Mouse (Mus musculus): ENCODE results near the gene Dnaaf1. TPM values are rescaled to one million over a fixed set of nuclear protein-coding genes. Genes with fewer than 3 reads are reported as not detected.

The Dnaaf1 gene
- polyA plus RNA-seq, 1 experiment from 2014 or later, result 0.11 TPM

DNA sequence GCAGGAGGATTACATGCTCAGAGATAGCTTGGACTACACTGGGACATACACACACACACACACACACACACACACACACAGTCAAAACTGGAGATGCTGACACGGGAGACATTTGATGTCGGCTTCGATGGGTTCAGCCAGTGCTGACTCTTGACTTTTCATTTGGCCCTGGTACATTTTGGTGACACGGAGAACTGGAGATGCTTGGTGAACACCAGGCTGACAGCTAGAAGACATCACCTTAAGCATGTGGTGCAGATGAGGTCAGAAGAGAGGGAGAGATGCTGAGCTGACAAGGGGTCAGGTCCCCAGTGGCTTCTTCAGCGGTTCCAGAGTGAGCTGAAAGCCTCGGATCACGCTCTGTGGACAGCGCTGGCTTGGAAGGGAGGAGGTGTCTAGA is 48.0 kb downstream of the Dnaaf1 start:
- Histone ChIP-seq H3K9me3 (ENCODE audit: control insufficient read depth, low read length) (no peaks in the 10 kb centered on the region), H3K9ac (ENCODE audit: low read depth, low read length) (no peak overlapping the region), H3K4me3 (ENCODE audit: low read length) (no peak overlapping the region), H3K27ac (ENCODE audit: low read depth, low read length) (no peak overlapping the region), H3K27me3 (ENCODE audit: control insufficient read depth, insufficient read depth, low read length) (no peaks in the 10 kb centered on the region), H3K36me3 (ENCODE audit: control insufficient read depth, insufficient read depth, low read length) (no peaks in the 10 kb centered on the region), H3K4me1 (ENCODE audit: control insufficient read depth, insufficient read depth, low read length) (no peaks in the 10 kb centered on the region), H3K4me2 (replicated peaks; ENCODE audit: low read depth, low read length) (no peak overlapping the region)
- ATAC-seq (ENCODE audit: low FRiP score, low TSS enrichment), result no peak
- WGBS, result 85% methylated on average over 8 of the region's 8 CpGs

DNA sequence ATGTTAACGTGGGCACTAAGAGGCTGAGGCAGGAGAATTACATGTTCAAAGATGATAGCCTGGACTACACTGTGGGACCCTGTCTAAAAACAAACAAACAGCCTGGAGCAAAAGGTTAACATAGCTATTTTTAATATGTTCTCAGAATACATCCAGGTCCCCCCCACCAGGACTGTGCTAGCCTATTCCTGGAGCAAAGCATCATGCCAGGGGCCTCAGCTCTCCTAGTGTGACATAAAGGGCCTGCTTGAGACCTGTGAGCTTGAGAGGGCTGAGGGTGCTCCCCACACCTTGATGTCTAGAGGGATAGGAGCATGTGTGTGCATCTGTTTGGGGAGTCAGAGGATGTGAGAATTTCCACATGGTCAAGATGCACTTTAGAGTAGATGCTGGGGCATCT is 48.7 kb downstream of the Dnaaf1 start:
- WGBS, result 78% methylated on average over 1 of the region's 1 CpGs
- H3K9ac ChIP-seq (ENCODE audit: low read depth, low read length), result no peak overlapping the region
- no peak overlapping the region for H3K27ac ChIP-seq (ENCODE audit: low read depth, low read length)
- H3K4me2 ChIP-seq (replicated peaks; ENCODE audit: low read depth, low read length), result no peak overlapping the region
- no peak for ATAC-seq (ENCODE audit: low FRiP score, low TSS enrichment)
- no peaks in the 10 kb centered on the region for H3K9me3 ChIP-seq (ENCODE audit: control insufficient read depth, low read length)
- H3K27me3 ChIP-seq (ENCODE audit: control insufficient read depth, insufficient read depth, low read length), result no peaks in the 10 kb centered on the region
- no peaks in the 10 kb centered on the region for H3K4me1 ChIP-seq (ENCODE audit: control insufficient read depth, insufficient read depth, low read length)
- H3K36me3 ChIP-seq (ENCODE audit: control insufficient read depth, insufficient read depth, low read length), result no peaks in the 10 kb centered on the region
- H3K4me3 ChIP-seq (ENCODE audit: low read length), result no peak overlapping the region

GRCm38 (mm10) chr8:119624916-119625315 is 49.9 kb downstream of the Dnaaf1 start:
- no peak overlapping the region for H3K4me3 ChIP-seq (ENCODE audit: low read length)

GRCm38 (mm10) chr8:119625788-119626187 is 50.8 kb downstream of the Dnaaf1 start:
- no peak for ATAC-seq (ENCODE audit: low FRiP score, low TSS enrichment)
- 88% methylated on average over 22 of the region's 22 CpGs for WGBS
- H3K4me2 ChIP-seq (replicated peaks; ENCODE audit: low read depth, low read length), result no peak overlapping the region

More at GRCm38 (mm10) chr8:119624916-119625315, 49.9 kb downstream of the Dnaaf1 start:
- Histone ChIP-seq H3K4me1 (ENCODE audit: control insufficient read depth, insufficient read depth, low read length) (no peaks in the 10 kb centered on the region), H3K27ac (ENCODE audit: low read depth, low read length) (no peak overlapping the region), H3K9ac (ENCODE audit: low read depth, low read length) (no peak overlapping the region), H3K36me3 (ENCODE audit: control insufficient read depth, insufficient read depth, low read length) (no peaks in the 10 kb centered on the region), H3K27me3 (ENCODE audit: control insufficient read depth, insufficient read depth, low read length) (no peaks in the 10 kb centered on the region), H3K9me3 (ENCODE audit: control insufficient read depth, low read length) (no peaks in the 10 kb centered on the region), H3K4me2 (replicated peaks; ENCODE audit: low read depth, low read length) (no peak overlapping the region)
- ATAC-seq (ENCODE audit: low FRiP score, low TSS enrichment), result no peak
- 95% methylated on average over 7 of the region's 7 CpGs for WGBS

DNA sequence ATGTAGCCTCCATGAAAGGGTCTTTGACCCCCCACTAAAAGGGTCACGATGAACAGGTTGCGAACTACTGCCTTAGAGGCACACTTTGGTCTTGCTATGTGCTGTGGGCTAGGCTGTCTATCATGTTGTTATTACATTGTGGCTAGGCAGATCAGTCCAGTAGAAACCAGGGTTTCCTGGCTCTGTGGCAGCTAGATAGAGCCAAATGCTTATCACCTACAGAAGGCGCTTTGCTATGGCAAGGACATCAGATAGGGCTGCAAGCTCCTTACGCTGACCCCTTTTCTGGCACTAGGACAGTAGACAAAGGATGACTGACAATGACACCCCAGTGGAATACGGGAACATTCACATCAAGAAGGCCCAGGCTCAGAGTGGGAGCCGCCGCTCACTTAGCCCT is 52.2 kb downstream of the Dnaaf1 start:
- Histone ChIP-seq H3K36me3 (ENCODE audit: control insufficient read depth, insufficient read depth, low read length) (no peaks in the 10 kb centered on the region), H3K4me1 (ENCODE audit: control insufficient read depth, insufficient read depth, low read length) (no peaks in the 10 kb centered on the region), H3K27me3 (ENCODE audit: control insufficient read depth, insufficient read depth, low read length) (no peaks in the 10 kb centered on the region), H3K27ac (ENCODE audit: low read depth, low read length) (no peak overlapping the region), H3K4me3 (ENCODE audit: low read length) (no peak overlapping the region), H3K4me2 (replicated peaks; ENCODE audit: low read depth, low read length) (no peak overlapping the region), H3K9ac (ENCODE audit: low read depth, low read length) (no peak overlapping the region), H3K9me3 (ENCODE audit: control insufficient read depth, low read length) (no peaks in the 10 kb centered on the region)
- WGBS, result 90% methylated on average over 7 of the region's 7 CpGs
- ATAC-seq (ENCODE audit: low FRiP score, low TSS enrichment), result no peak

More at GRCm38 (mm10) chr8:119625788-119626187, 50.8 kb downstream of the Dnaaf1 start:
- Histone ChIP-seq H3K27ac (ENCODE audit: low read depth, low read length) (no peak overlapping the region), H3K9ac (ENCODE audit: low read depth, low read length) (no peak overlapping the region), H3K9me3 (ENCODE audit: control insufficient read depth, low read length) (no peaks in the 10 kb centered on the region), H3K36me3 (ENCODE audit: control insufficient read depth, insufficient read depth, low read length) (no peaks in the 10 kb centered on the region), H3K4me3 (ENCODE audit: low read length) (no peak overlapping the region), H3K4me1 (ENCODE audit: control insufficient read depth, insufficient read depth, low read length) (no peaks in the 10 kb centered on the region), H3K27me3 (ENCODE audit: control insufficient read depth, insufficient read depth, low read length) (no peaks in the 10 kb centered on the region)

DNA sequence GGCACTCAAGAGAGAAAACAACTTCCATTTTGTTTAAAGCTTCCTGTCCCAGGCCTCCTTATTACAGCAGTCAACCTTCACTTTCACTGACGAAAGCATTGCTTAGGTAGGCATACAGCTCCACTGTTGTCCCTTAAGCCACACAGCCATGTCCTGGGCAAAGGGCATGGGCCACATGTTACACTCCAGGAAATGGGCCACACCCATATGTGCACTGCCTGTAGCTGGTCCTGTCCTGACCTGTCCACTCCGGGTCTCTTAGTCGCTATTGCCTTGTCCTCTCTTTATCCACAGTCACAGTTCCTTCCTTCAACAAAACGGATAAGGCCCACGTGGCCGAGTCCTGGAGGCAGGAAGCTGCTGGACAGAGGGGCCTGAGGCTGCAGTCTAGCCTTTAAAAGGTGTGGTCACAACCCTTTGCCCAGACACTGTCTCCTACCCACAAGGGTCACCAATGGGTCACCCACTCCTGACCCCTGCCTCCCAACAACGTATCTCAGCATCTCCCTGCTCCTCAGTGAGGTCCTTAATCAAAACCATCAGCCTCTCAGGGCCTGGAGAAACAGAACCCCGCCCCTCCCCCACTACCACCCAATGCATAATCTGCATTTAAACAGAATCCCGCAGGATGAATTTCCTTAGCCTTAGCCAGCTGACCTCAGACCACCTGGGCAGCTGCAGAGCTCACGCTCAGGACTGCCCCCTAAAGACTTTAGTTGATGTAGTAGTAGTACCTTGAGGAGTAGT is 52.8 kb downstream of the Dnaaf1 start:
- WGBS, result 35% methylated on average over 10 of the region's 10 CpGs
- no peaks in the 10 kb centered on the region for H3K36me3 ChIP-seq (ENCODE audit: control insufficient read depth, insufficient read depth, low read length)
- H3K27ac ChIP-seq (ENCODE audit: low read depth, low read length), result no peak overlapping the region
- peaks cover 2% of the 10 kb centered on the region; the same call in 1 of the 2 replicates for H3K27me3 ChIP-seq (ENCODE audit: control insufficient read depth, insufficient read depth, low read length)
- no peaks in the 10 kb centered on the region for H3K4me1 ChIP-seq (ENCODE audit: control insufficient read depth, insufficient read depth, low read length)
- no peak overlapping the region for H3K4me3 ChIP-seq (ENCODE audit: low read length)
- H3K9me3 ChIP-seq (ENCODE audit: control insufficient read depth, low read length), result no peaks in the 10 kb centered on the region
- no peak overlapping the region for H3K9ac ChIP-seq (ENCODE audit: low read depth, low read length)
- no peak for ATAC-seq (ENCODE audit: low FRiP score, low TSS enrichment)
- H3K4me2 ChIP-seq (replicated peaks; ENCODE audit: low read depth, low read length), result no peak overlapping the region

GRCm38 (mm10) chr8:119630841-119631240 is 55.8 kb downstream of the Dnaaf1 start:
- no peak overlapping the region for H3K27ac ChIP-seq (ENCODE audit: low read depth, low read length)
- no peak overlapping the region for H3K4me3 ChIP-seq (ENCODE audit: low read length)
- no peak overlapping the region for H3K9ac ChIP-seq (ENCODE audit: low read depth, low read length)
- H3K4me1 ChIP-seq (ENCODE audit: control insufficient read depth, insufficient read depth, low read length), result peaks cover 6% of the 10 kb centered on the region; the same call in 1 of the 2 replicates
- WGBS, result 32% methylated on average over 3 of the region's 3 CpGs
- peaks cover 21% of the 10 kb centered on the region; the same call in 1 of the 2 replicates for H3K27me3 ChIP-seq (ENCODE audit: control insufficient read depth, insufficient read depth, low read length)
- no peak for ATAC-seq (ENCODE audit: low FRiP score, low TSS enrichment)
- H3K9me3 ChIP-seq (ENCODE audit: control insufficient read depth, low read length), result no peaks in the 10 kb centered on the region
- H3K4me2 ChIP-seq (replicated peaks; ENCODE audit: low read depth, low read length), result no peak overlapping the region
- no peaks in the 10 kb centered on the region for H3K36me3 ChIP-seq (ENCODE audit: control insufficient read depth, insufficient read depth, low read length)

GRCm38 (mm10) chr8:119632246-119632645 is 57.2 kb downstream of the Dnaaf1 start:
- peaks cover 22% of the 10 kb centered on the region; the same call in 1 of the 2 replicates for H3K27me3 ChIP-seq (ENCODE audit: control insufficient read depth, insufficient read depth, low read length)
- WGBS, result 81% methylated on average over 9 of the region's 9 CpGs
- H3K36me3 ChIP-seq (ENCODE audit: control insufficient read depth, insufficient read depth, low read length), result no peaks in the 10 kb centered on the region
- H3K9ac ChIP-seq (ENCODE audit: low read depth, low read length), result no peak overlapping the region
- ATAC-seq (ENCODE audit: low FRiP score, low TSS enrichment), result no peak
- no peak overlapping the region for H3K27ac ChIP-seq (ENCODE audit: low read depth, low read length)
- H3K4me3 ChIP-seq (ENCODE audit: low read length), result no peak overlapping the region
- H3K4me2 ChIP-seq (replicated peaks; ENCODE audit: low read depth, low read length), result no peak overlapping the region
- H3K9me3 ChIP-seq (ENCODE audit: control insufficient read depth, low read length), result no peaks in the 10 kb centered on the region
- peaks cover 6% of the 10 kb centered on the region; the same call in 1 of the 2 replicates for H3K4me1 ChIP-seq (ENCODE audit: control insufficient read depth, insufficient read depth, low read length)

- no peak overlapping the region for H3K27ac ChIP-seq (ENCODE audit: low read depth, low read length)
- H3K9me3 ChIP-seq (ENCODE audit: control insufficient read depth, low read length), result no peaks in the 10 kb centered on the region
- H3K4me2 ChIP-seq (replicated peaks; ENCODE audit: low read depth, low read length), result no peak overlapping the region
- ATAC-seq (ENCODE audit: low FRiP score, low TSS enrichment), result no peak
- WGBS, result 60% methylated on average over 29 of the region's 29 CpGs
- no peaks in the 10 kb centered on the region for H3K36me3 ChIP-seq (ENCODE audit: control insufficient read depth, insufficient read depth, low read length)
- peaks cover 22% of the 10 kb centered on the region; the same call in 1 of the 2 replicates for H3K27me3 ChIP-seq (ENCODE audit: control insufficient read depth, insufficient read depth, low read length)
- no peak overlapping the region for H3K4me3 ChIP-seq (ENCODE audit: low read length)
- H3K9ac ChIP-seq (ENCODE audit: low read depth, low read length), result no peak overlapping the region
- peaks cover 6% of the 10 kb centered on the region; the same call in 1 of the 2 replicates for H3K4me1 ChIP-seq (ENCODE audit: control insufficient read depth, insufficient read depth, low read length)
Measured at GRCm38 (mm10) chr8:119632909-119633308, 57.9 kb downstream of the Dnaaf1 start.

All from kidney, embryonic 14.5 days (tissue).